Mouse (Mus musculus): ENCODE results near the gene St8sia1.

Gene St8sia1

GRCm38 (mm10) chr6:142865199-142865598, 99.1 kb downstream of the St8sia1 start:
- DNase-seq (ENCODE audit: low spot score): no peak

- no peak for DNase-seq (ENCODE audit: low spot score)
These were observed 100.4 kb downstream of the St8sia1 start for GRCm38 (mm10) chr6:142863881-142864280.

GRCm38 (mm10) chr6:142862265-142862664, 102.0 kb downstream of the St8sia1 start:
- no peak for DNase-seq (ENCODE audit: low spot score)

- DNase-seq (ENCODE audit: low spot score): no peak
These were observed 103.9 kb downstream of the St8sia1 start for GRCm38 (mm10) chr6:142860396-142860795.

- no peak for DNase-seq (ENCODE audit: low spot score)
These were observed 104.3 kb downstream of the St8sia1 start for GRCm38 (mm10) chr6:142859946-142860345.

- DNase-seq (ENCODE audit: low spot score): no peak
These were observed 105.3 kb downstream of the St8sia1 start for GRCm38 (mm10) chr6:142858937-142859336.

- peak; percentile 29 for DNase-seq (ENCODE audit: low spot score)
These were observed 107.9 kb downstream of the St8sia1 start for GRCm38 (mm10) chr6:142856258-142856874.

- no peak for DNase-seq (ENCODE audit: low spot score)
These were observed 108.5 kb downstream of the St8sia1 start for GRCm38 (mm10) chr6:142855761-142856160.

- no peak for DNase-seq (ENCODE audit: low spot score)
These were observed 111.6 kb downstream of the St8sia1 start for GRCm38 (mm10) chr6:142852419-142853377.

- no peak for DNase-seq (ENCODE audit: low spot score)
These were observed 113.8 kb downstream of the St8sia1 start for GRCm38 (mm10) chr6:142850436-142850835.

GRCm38 (mm10) chr6:142849326-142849725, 114.9 kb downstream of the St8sia1 start:
- no peak for DNase-seq (ENCODE audit: low spot score)

GRCm38 (mm10) chr6:142847914-142848674, 116.2 kb downstream of the St8sia1 start:
- no peak for DNase-seq (ENCODE audit: low spot score)

- no peak for DNase-seq (ENCODE audit: low spot score)
These were observed 117.4 kb downstream of the St8sia1 start for GRCm38 (mm10) chr6:142846855-142847254.

- DNase-seq (ENCODE audit: low spot score): no peak
These were observed 119.2 kb downstream of the St8sia1 start for GRCm38 (mm10) chr6:142845066-142845465.

- DNase-seq (ENCODE audit: low spot score): no peak
These were observed 120.2 kb downstream of the St8sia1 start for GRCm38 (mm10) chr6:142844061-142844460.

GRCm38 (mm10) chr6:142838501-142838900, 125.8 kb downstream of the St8sia1 start:
- no peak for DNase-seq (ENCODE audit: low spot score)

- DNase-seq (ENCODE audit: low spot score): no peak
These were observed 126.9 kb downstream of the St8sia1 start for GRCm38 (mm10) chr6:142837326-142837725.

- DNase-seq (ENCODE audit: low spot score): peak; percentile 58
These were observed 128.5 kb downstream of the St8sia1 start for GRCm38 (mm10) chr6:142835726-142836125.

GRCm38 (mm10) chr6:142834911-142835310, 129.3 kb downstream of the St8sia1 start:
- DNase-seq (ENCODE audit: low spot score): no peak

- DNase-seq (ENCODE audit: low spot score): no peak
These were observed 132.5 kb downstream of the St8sia1 start for GRCm38 (mm10) chr6:142831706-142832105.

- peak; percentile 28 for DNase-seq (ENCODE audit: low spot score)
These were observed 133.0 kb downstream of the St8sia1 start for GRCm38 (mm10) chr6:142831243-142831642.

GRCm38 (mm10) chr6:142830221-142830620, 134.0 kb downstream of the St8sia1 start:
- DNase-seq (ENCODE audit: low spot score): no peak
